Mouse (Mus musculus): ENCODE results near the gene Dach1.

Dach1 gene

DNA sequence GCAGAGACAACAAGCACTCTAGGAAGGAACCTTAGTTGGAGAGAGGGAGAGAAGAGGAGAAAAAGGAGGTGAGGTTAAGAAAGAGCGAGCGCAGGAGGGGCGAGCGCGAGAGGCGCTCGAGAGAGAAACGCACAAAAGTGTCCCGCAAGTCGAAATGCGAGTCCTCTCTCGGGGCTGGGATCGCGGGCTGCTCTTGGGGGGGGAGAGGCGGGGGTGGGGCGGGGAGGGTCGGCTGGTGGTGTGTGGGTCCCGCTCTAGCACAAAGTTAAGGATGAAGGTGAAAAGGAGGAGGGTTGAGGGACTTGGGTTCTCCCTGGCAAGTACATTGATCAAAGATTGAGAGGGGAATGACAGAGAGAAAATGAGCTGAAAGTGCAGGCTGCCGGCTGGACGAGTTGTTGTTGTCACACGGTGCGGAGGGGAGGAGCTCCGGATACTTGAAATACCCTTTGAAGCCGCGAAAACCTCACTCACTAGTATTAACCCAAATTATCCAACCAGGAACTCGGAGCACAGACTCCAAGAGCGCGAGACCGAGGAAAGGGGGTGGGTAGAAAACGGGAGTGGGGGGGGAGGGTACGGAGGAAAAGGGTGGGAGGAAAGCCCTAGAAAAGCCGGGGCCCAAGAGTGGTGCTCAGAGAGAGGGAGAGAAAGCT lies at the start of gene Dach1:
Gene Dach1 (minus strand): TSS at position 345 of the 656 bp plus-strand sequence.
- DNase-seq: peak; percentile 69

DNA sequence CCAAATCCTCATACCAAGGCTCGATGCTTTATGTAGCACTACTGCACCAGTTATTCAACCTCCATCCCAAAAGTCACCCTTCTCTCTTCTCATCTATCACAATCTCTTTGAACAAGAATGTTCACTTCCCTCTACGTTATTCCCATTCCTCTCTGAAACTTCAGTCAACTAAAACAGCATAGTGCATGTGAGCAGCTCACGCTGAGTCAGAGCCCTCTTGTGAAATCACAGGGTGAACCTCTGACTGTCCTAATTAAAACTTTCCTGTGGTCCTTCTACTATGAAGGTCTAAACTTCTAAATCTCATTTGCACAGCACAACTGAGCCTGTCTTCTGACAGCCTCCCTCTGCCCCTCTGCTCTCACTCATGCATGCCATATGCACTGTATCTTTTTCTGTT lies 30.5 kb upstream of the Dach1 start:
- DNase-seq: no peak

GRCm38 (mm10) chr14:98181545-98181944 lies 12.0 kb upstream of the Dach1 start:
- peak; percentile 56 for DNase-seq

- no peak for DNase-seq
These were observed 4.3 kb upstream of the Dach1 start for GRCm38 (mm10) chr14:98173831-98174230.

DNA sequence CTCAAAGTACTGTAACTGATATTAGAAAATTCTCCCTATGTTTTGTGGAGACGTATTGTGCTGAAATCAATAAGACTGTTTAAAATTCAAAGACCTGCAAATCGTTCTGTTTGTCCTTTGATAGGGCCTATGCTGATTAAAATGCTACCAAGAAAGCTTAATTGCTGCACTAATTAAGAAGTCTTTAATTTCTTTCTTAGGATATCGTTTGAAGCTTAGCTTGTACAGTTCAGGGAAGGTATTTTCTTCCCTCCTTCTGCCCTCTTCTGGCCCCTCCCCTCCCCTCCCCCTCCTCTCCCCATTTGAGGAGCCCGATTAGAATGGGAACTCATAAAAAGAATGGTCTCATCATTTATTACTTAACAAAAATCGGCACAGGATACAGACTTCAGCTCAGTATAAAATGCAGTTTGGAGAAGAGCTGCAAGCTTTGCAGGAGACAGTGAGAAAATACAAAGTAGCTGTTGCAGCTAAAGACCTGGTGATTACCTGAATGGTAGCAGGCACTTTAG lies 2.9 kb upstream of the Dach1 start:
- no peak for DNase-seq

GRCm38 (mm10) chr14:98171861-98172260 lies 2.3 kb upstream of the Dach1 start:
- DNase-seq: no peak

- DNase-seq: peak; percentile 28
These were observed 610 bp downstream of the Dach1 start for GRCm38 (mm10) chr14:98168908-98169401.

- peak; percentile 12 for DNase-seq
These were observed 1.3 kb downstream of the Dach1 start for GRCm38 (mm10) chr14:98168039-98168907.

- DNase-seq: peak; percentile 81
These were observed 2.2 kb downstream of the Dach1 start for GRCm38 (mm10) chr14:98167186-98168038.

DNA sequence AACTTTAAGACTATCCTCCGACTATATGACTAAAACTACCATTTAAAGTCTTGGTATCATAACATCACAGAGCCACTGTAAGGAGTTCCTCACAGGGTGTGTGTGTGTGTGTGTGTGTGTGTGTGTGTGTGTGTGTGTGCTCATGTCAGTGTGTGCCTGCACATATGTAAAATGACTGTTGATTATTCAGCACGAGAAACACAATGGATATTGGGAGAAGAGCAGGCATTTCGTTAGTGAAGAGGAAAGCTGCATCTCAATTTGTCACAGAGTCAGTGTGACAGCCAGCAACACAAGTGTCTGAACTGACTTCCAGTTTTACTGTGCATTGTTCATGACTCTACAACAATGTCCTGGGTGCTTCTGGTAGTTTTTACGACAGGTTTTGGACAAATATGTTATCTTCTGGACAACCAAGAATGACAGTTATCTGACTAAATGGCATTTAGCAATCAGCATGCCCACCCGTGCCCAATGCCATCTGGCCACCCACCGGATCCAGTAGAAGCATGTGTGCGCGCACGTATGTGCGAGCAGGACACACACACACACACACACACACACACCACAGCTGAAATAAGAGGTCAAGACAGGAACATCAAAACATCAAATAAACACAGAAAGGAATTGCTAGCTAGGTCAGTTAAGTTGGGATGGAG lies 3.1 kb downstream of the Dach1 start:
- DNase-seq: peak; percentile 10

GRCm38 (mm10) chr14:98156753-98157152 lies 12.8 kb downstream of the Dach1 start:
- DNase-seq: no peak

DNA sequence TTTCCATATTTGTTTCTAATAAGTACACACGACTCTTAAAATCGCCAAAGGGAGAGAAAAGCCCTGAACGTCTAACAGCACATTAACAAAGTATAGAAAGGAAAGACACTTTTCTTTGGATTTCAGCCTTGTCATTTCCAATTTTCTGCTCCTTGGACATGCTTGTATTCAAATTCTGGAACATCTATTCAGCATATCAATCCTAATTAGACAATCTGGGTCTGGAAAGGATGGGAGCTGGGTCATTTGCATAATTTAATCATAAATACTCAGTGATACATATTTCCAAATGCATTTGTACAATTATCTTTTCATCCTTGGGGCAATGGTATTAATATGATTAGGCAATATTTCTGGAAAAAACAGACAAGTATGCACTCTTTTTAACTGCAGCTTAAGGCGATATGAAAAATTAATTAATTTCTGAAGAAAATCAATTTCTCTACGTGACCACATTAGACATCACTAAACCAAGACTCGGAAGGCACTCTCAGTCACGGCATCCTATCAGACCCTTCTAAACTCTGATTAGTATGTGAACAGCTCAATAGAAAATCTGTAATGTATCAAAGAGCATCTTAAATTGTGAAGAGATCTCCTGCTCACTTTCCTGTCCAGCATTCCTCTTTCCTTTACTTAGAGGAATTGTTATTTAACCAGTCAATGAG lies 13.7 kb downstream of the Dach1 start:
- no peak for DNase-seq

DNA sequence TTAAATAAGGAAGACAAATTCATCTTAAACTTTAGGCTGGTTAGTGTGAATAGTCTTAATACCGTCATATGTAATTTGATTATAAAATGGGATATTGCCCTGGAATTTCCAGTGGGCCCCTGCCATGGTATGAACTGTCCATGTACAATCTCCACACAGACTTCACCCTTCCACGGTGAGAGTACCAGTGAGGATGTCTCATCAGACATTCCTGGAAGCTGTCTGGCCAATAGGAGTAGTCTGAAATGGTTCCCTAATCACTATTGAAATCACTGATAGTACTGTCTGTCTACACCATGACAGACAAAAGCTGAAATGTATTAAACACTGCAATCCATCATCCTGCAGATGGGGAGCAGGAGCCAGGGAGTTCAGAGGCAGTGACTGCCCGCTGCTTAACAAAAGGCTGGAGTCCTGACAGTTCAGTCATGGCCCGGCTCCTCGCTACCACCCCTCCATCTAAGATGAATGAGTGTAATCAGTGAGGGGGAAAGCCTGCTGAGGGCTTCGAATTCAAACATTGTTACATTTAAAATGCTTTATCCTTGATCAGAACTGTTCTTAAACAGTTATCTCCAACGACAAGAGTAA lies 14.6 kb downstream of the Dach1 start:
- DNase-seq: no peak

DNA sequence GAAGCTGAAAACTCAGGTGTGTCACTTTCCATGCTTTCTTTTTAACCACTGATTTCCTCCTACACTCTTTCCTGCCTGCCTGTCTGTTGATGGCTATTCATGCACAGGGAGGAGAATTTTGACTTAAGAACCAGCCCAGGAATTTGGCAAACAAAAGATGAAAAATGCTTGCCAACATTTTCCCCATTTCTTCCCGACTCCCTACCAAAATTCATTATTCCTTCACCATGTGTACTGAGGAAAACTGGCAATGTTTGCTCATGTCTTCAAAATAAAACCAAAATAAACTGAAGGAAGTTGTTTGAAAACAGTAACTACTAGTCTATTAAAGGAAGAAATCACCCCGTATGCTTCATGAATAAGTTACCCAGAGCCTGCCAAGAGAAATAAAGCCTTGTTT lies 27.8 kb downstream of the Dach1 start:
- no peak for DNase-seq

- DNase-seq: no peak
These were observed 30.5 kb downstream of the Dach1 start for GRCm38 (mm10) chr14:98138873-98139665.

- DNase-seq: no peak
These were observed 35.0 kb downstream of the Dach1 start for GRCm38 (mm10) chr14:98134546-98134945.

DNA sequence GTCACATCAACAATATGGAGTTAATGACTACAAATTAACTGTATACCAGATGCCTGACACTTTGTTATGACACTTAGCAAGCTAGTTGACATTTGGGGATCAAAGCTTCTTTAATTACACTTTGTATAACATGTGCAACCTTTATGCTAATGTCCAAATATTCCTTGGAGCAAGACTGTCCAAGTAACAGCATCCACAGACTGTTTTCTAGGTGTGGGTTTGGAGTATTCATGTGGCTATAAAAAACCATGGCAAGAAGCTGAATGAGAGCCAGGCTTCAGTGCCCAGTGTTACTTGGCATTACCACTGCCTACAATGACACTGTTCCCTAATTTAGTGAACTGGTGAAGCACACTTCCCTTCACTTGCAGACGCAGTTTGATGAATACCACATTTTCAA lies 46.5 kb downstream of the Dach1 start:
- no peak for DNase-seq

DNA sequence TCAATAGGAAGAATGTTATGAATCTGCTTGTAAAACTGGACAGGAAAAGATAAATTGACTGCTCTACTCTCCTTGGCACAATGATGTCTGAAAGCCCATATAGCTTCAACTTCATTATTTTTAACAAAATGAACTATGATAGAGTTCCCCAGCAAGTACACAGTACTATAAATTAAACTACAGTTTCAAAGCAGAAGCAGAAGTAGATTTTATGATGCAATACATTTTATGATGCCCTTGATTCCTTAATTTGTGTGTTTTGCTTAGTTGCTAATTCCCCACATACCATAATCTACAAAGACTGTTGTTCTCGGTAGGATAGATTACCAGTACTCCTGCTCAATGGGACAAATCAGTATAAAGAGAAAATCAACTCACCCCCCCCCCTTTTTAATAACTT lies 52.9 kb downstream of the Dach1 start:
- no peak for DNase-seq

DNA sequence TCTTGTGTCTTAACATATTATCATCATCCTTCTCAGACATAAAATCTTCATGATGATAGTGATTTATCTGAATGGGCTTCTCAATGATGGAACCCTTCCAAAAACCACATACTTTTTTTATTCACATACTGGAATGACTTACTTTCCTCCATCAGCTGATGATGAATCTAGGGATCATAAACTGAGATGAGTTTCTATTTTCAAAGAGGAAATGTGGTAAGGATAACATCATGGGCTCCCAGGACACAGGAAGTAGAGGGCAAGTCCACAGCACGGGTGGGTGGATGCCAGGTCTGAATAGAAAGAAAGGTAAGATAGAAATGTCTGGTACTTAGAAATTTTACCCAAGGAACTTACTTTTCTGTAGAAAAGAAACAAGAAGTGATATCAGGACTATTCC lies 56.5 kb downstream of the Dach1 start:
- peak; percentile 6 for DNase-seq

GRCm38 (mm10) chr14:98109929-98110328 lies 59.6 kb downstream of the Dach1 start:
- no peak for DNase-seq
